Mouse (Mus musculus) heart, embryonic 10.5 days (tissue): ENCODE measurements at regions not wholly inside any gene's neighbourhood (a gene's known extent, or its start where the extent isn't known, plus 50 kb on each side); places are given as distances from the start of the nearest gene placed in this dataset.
"Not testable (repeated sequence)": the region's sequence is repeated elsewhere in the genome, so short reads cannot be mapped to it uniquely, and the experiment has no call there.

Source experiments
- DNase-seq: peaks from one replicate; pipeline ENCODE4 v3.0.0-alpha.2; 2017; ENCODE audit warnings: low spot score
- H3K27ac ChIP-seq: fragments of 300-500 bp; sonication (generic); 2 replicates; pipeline ENCODE4 v1.5.1; 2016; ENCODE audit warnings: mild to moderate bottlenecking
- H3K27me3 ChIP-seq: fragments of 300-500 bp; sonication (generic); 2 replicates; pipeline ENCODE4 v1.6.1; 2016; ENCODE audit warnings: mild to moderate bottlenecking; ENCODE audit not compliant: poor library complexity, insufficient read depth, severe bottlenecking
- H3K36me3 ChIP-seq: fragments of 300-500 bp; sonication (generic); 2 replicates; pipeline ENCODE4 v1.6.1; 2016; ENCODE audit warnings: mild to moderate bottlenecking, moderate library complexity
- H3K4me1 ChIP-seq: fragments of 300-500 bp; sonication (generic); 2 replicates; pipeline ENCODE4 v1.6.1; 2016; ENCODE audit warnings: mild to moderate bottlenecking
- H3K4me3 ChIP-seq: fragments of 300-500 bp; sonication (generic); 2 replicates; pipeline ENCODE4 v1.5.1; 2016; ENCODE audit warnings: mild to moderate bottlenecking, moderate library complexity
- H3K9me3 ChIP-seq: fragments of 300-500 bp; sonication (generic); 2 replicates; pipeline ENCODE4 v1.6.1; 2016; ENCODE audit warnings: mild to moderate bottlenecking, moderate library complexity
- WGBS: fragments of 180-500 bp; shearing (Covaris S2); methylation state at CpG from one replicate; pipeline ENCODE4 v1.1.7; 2016; 5-methylcytosine and 5-hydroxymethylcytosine counted together

GRCm38 (mm10) chr4:153806180-153806692 is 150.8 kb upstream of the A430005L14Rik start:
- H3K9me3 ChIP-seq: no peaks in the 10 kb centered on the region
- WGBS: 6% methylated on average over 10 of the region's 10 CpGs
- peaks cover 39% of the 10 kb centered on the region for H3K27me3 ChIP-seq
- no peaks in the 10 kb centered on the region for H3K36me3 ChIP-seq
- peaks cover 8% of the 10 kb centered on the region; the same call in 1 of the 2 replicates for H3K4me1 ChIP-seq
- peak; percentile 66 for DNase-seq
- H3K27ac ChIP-seq: no peak overlapping the region
- no peak overlapping the region for H3K4me3 ChIP-seq

- no peak overlapping the region for H3K27ac ChIP-seq
- H3K4me1 ChIP-seq: peaks cover 8% of the 10 kb centered on the region; the same call in 1 of the 2 replicates
- H3K27me3 ChIP-seq: peaks cover 39% of the 10 kb centered on the region
- H3K36me3 ChIP-seq: no peaks in the 10 kb centered on the region
- no peak overlapping the region for H3K4me3 ChIP-seq
- DNase-seq: no peak
- H3K9me3 ChIP-seq: no peaks in the 10 kb centered on the region
- 43% methylated on average over 10 of the region's 10 CpGs for WGBS
These were observed 150.1 kb upstream of the A430005L14Rik start for GRCm38 (mm10) chr4:153806820-153807436.

- no peaks in the 10 kb centered on the region for H3K36me3 ChIP-seq
- H3K4me3 ChIP-seq: no peak overlapping the region
- H3K9me3 ChIP-seq: no peaks in the 10 kb centered on the region
- WGBS: 86% methylated on average over 9 of the region's 9 CpGs
- H3K27ac ChIP-seq: no peak overlapping the region
- H3K4me1 ChIP-seq: no peaks in the 10 kb centered on the region
- no peak for DNase-seq
- peaks cover 8% of the 10 kb centered on the region; the same call in 1 of the 2 replicates for H3K27me3 ChIP-seq
These were observed 144.2 kb upstream of the A430005L14Rik start for GRCm38 (mm10) chr4:153812866-153813265.

DNA sequence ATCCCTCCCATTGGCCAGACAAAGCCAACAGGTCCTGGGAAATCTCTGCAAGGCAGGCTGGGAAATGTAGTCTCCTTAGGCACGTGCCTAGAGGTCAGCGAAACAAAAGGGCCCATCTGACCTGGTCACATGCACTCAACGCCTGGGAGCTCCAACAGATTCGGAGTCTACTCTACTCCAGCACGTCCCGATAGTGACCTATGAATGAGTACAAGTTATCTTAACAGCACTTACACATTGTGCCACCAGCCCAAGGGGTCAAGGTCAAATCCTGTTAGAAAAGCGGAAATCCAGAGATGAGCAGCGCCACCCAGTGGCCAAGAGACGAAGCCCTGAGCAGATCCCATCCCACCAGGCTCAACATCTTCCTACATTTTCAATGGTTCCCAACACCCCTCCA is 129.1 kb upstream of the A430005L14Rik start:
- DNase-seq: no peak
- Histone ChIP-seq H3K4me1 (peaks cover 4% of the 10 kb centered on the region; the same call in 1 of the 2 replicates), H3K27ac (no peak overlapping the region), H3K36me3 (no peaks in the 10 kb centered on the region), H3K9me3 (no peaks in the 10 kb centered on the region), H3K27me3 (no peaks in the 10 kb centered on the region), H3K4me3 (no peak overlapping the region)
- 52% methylated on average over 9 of the region's 9 CpGs for WGBS

GRCm38 (mm10) chr4:153829766-153830165 is 127.3 kb upstream of the A430005L14Rik start:
- no peak overlapping the region for H3K4me3 ChIP-seq
- H3K27ac ChIP-seq: no peak overlapping the region
- WGBS: 90% methylated on average over 9 of the region's 9 CpGs
- H3K4me1 ChIP-seq: peaks cover 4% of the 10 kb centered on the region; the same call in 1 of the 2 replicates
- H3K27me3 ChIP-seq: no peaks in the 10 kb centered on the region
- DNase-seq: no peak
- H3K36me3 ChIP-seq: no peaks in the 10 kb centered on the region
- H3K9me3 ChIP-seq: no peaks in the 10 kb centered on the region

GRCm38 (mm10) chr4:153830491-153830890 is 126.5 kb upstream of the A430005L14Rik start:
- Histone ChIP-seq H3K36me3 (no peaks in the 10 kb centered on the region), H3K4me3 (no peak overlapping the region), H3K9me3 (no peaks in the 10 kb centered on the region), H3K27me3 (no peaks in the 10 kb centered on the region; the same call in 1 of the 2 replicates), H3K27ac (no peak overlapping the region), H3K4me1 (peaks cover 4% of the 10 kb centered on the region; the same call in 1 of the 2 replicates)
- WGBS: 91% methylated on average over 5 of the region's 5 CpGs
- DNase-seq: no peak

GRCm38 (mm10) chr4:153831251-153831650 is 125.8 kb upstream of the A430005L14Rik start:
- H3K4me3 ChIP-seq, H3K9me3 ChIP-seq, H3K4me1 ChIP-seq, DNase-seq, H3K36me3 ChIP-seq, H3K27me3 ChIP-seq, H3K27ac ChIP-seq: not testable (repeated sequence)
- 68% methylated on average over 11 of the region's 11 CpGs for WGBS

DNA sequence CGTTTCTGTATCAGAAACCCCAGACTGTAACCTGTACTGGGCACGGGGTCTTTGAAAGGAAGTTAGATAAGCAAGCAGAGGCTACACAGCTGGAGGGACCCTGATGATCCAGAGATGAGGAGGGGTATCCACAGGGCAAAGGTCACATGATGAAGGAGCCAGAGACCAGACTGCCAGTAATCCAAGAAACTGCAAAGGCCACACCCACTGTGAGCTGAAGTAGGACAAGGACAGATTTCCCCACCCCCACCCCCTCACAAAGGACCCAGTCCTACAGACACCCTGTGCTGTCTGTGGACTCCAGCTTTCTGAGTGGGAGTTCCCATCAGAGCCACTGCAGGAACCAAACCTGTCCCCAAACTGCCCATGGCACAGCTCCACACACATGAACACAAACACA is 124.9 kb upstream of the A430005L14Rik start:
- no peaks in the 10 kb centered on the region for H3K36me3 ChIP-seq
- H3K9me3 ChIP-seq: no peaks in the 10 kb centered on the region
- H3K27me3 ChIP-seq: no peaks in the 10 kb centered on the region; the same call in 1 of the 2 replicates
- H3K27ac ChIP-seq: no peak overlapping the region
- no peak for DNase-seq
- no peak overlapping the region for H3K4me3 ChIP-seq
- WGBS: 50% methylated on average over 2 of the region's 2 CpGs
- H3K4me1 ChIP-seq: peaks cover 4% of the 10 kb centered on the region; the same call in 1 of the 2 replicates

GRCm38 (mm10) chr4:153844766-153845165 is 112.3 kb upstream of the A430005L14Rik start:
- peaks cover 6% of the 10 kb centered on the region; the same call in 1 of the 2 replicates for H3K27me3 ChIP-seq
- 78% methylated on average over 6 of the region's 6 CpGs for WGBS
- no peaks in the 10 kb centered on the region for H3K9me3 ChIP-seq
- DNase-seq: no peak
- no peak overlapping the region for H3K27ac ChIP-seq
- H3K36me3 ChIP-seq: no peaks in the 10 kb centered on the region
- H3K4me3 ChIP-seq: no peak overlapping the region
- H3K4me1 ChIP-seq: no peaks in the 10 kb centered on the region

GRCm38 (mm10) chr4:153848274-153848673 is 108.8 kb upstream of the A430005L14Rik start:
- 62% methylated on average over 3 of the region's 3 CpGs for WGBS
- no peak for DNase-seq

DNA sequence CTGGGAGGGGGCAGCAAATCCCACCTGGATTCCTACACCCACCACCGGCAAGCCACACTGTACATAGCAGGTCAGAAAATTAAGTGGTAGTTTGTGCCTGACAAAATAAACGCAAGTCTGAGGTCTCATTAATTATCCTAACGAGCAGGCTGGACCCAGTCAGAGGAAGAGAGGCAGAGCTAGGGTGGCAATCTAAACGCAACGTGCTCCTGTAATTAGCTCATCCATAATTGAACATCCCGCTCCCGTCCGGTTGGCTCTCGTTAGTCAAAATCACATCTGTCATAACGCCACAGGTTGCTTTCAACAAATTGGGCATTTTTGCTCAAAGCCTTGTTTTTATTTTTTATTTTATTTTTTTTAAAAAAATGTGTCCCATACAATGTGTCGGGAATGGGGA is 106.9 kb upstream of the A430005L14Rik start:
- H3K9me3 ChIP-seq: no peaks in the 10 kb centered on the region
- H3K27ac ChIP-seq: no peak overlapping the region
- DNase-seq: no peak
- 75% methylated on average over 11 of the region's 11 CpGs for WGBS
- H3K27me3 ChIP-seq: peaks cover 6% of the 10 kb centered on the region; the same call in 1 of the 2 replicates
- no peaks in the 10 kb centered on the region for H3K4me1 ChIP-seq
- H3K4me3 ChIP-seq: no peak overlapping the region
- H3K36me3 ChIP-seq: no peaks in the 10 kb centered on the region

More at GRCm38 (mm10) chr4:153848274-153848673, 108.8 kb upstream of the A430005L14Rik start:
- Histone ChIP-seq H3K9me3 (no peaks in the 10 kb centered on the region), H3K27ac (no peak overlapping the region), H3K27me3 (peaks cover 6% of the 10 kb centered on the region; the same call in 1 of the 2 replicates), H3K4me3 (no peak overlapping the region), H3K4me1 (no peaks in the 10 kb centered on the region), H3K36me3 (no peaks in the 10 kb centered on the region)

- 68% methylated on average over 9 of the region's 9 CpGs for WGBS
- no peak for DNase-seq
These were observed 102.8 kb upstream of the A430005L14Rik start for GRCm38 (mm10) chr4:153854084-153854747.

DNA sequence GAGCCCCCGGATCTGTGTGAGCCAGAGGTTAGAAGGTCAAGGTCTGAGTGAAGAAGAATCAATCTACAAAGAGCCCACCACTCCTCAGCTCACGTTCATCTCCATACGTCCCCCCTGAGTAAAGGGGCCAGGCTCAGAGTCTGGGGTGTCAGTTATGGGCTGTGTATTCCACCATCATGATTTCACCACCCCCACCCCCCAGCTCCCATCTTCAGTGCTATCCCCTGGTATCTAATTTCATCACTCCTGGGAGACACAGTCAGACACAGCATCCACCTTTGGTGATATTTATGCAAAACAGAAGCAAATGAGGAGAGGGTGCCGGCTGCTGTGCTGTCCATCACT is 102.3 kb upstream of the A430005L14Rik start:
- no peaks in the 10 kb centered on the region for H3K36me3 ChIP-seq
- H3K4me1 ChIP-seq: no peaks in the 10 kb centered on the region
- DNase-seq: no peak
- H3K27ac ChIP-seq: no peak overlapping the region
- no peak overlapping the region for H3K4me3 ChIP-seq
- H3K9me3 ChIP-seq: no peaks in the 10 kb centered on the region
- H3K27me3 ChIP-seq: no peaks in the 10 kb centered on the region; the same call in 1 of the 2 replicates
- WGBS: 50% methylated on average over 4 of the region's 4 CpGs

More at GRCm38 (mm10) chr4:153854084-153854747, 102.8 kb upstream of the A430005L14Rik start:
- H3K27me3 ChIP-seq: no peaks in the 10 kb centered on the region
- no peaks in the 10 kb centered on the region for H3K4me1 ChIP-seq
- no peaks in the 10 kb centered on the region for H3K36me3 ChIP-seq
- H3K9me3 ChIP-seq: no peaks in the 10 kb centered on the region
- no peak overlapping the region for H3K27ac ChIP-seq
- H3K4me3 ChIP-seq: no peak overlapping the region
